Mouse (Mus musculus) liver, embryonic 13.5 days (tissue): ENCODE data around the gene Sgce. TPM values are rescaled to one million over a fixed set of nuclear protein-coding genes. Genes with fewer than 3 reads are reported as not detected.
A peak's percentile ranks its signal among the peaks of the same experiment; 100 is the strongest.

Experiments
- ATAC-seq: fragments of 200-750 bp; cut with Nextera tagmentation; 2 replicates; pipeline ENCODE4 v1.8.0; 2017; ENCODE audit warnings: low read depth, mild to moderate bottlenecking, moderate number of reproducible peaks, moderate library complexity
- DNase-seq: peaks from one replicate; pipeline ENCODE4 v3.0.0; 2022
- H3K27ac ChIP-seq: fragments of 300-500 bp; sonication (generic); 2 replicates; pipeline ENCODE4 v1.5.1; 2015; ENCODE audit warnings: moderate library complexity, mild to moderate bottlenecking, inconsistent platforms
- H3K27me3 ChIP-seq: fragments of 300-500 bp; sonication (generic); 2 replicates; pipeline ENCODE4 v1.6.1; 2015; ENCODE audit warnings: mild to moderate bottlenecking, inconsistent platforms
- H3K36me3 ChIP-seq: fragments of 300-500 bp; sonication (generic); 2 replicates; pipeline ENCODE4 v1.6.1; 2015; ENCODE audit warnings: mild to moderate bottlenecking, inconsistent platforms
- H3K4me1 ChIP-seq: fragments of 300-500 bp; sonication (generic); replicated peaks from 2 replicates; pipeline ENCODE4 v1.6.1; 2015; ENCODE audit warnings: inconsistent platforms
- H3K4me2 ChIP-seq: fragments of 300-500 bp; sonication (generic); 2 replicates; pipeline ENCODE4 v1.6.1; 2015; ENCODE audit warnings: inconsistent platforms, mild to moderate bottlenecking, moderate library complexity
- H3K4me3 ChIP-seq: fragments of 300-500 bp; sonication (generic); replicated peaks from 2 replicates; pipeline ENCODE4 v1.5.1; 2015; ENCODE audit warnings: mild to moderate bottlenecking, inconsistent platforms
- H3K9ac ChIP-seq: fragments of 300-500 bp; sonication (generic); 2 replicates; pipeline ENCODE4 v1.6.1; 2015; ENCODE audit warnings: mild to moderate bottlenecking, inconsistent platforms
- H3K9me3 ChIP-seq: fragments of 300-500 bp; sonication (generic); replicated peaks from 2 replicates; pipeline ENCODE4 v1.6.1; 2016; ENCODE audit warnings: inconsistent platforms
- WGBS: fragments of 180-500 bp; shearing (Covaris S2); methylation state at CpG from one replicate; pipeline ENCODE4 v1.1.7; 2015; ENCODE audit not compliant: insufficient replicate concordance; 5-methylcytosine and 5-hydroxymethylcytosine counted together
- polyA plus RNA-seq: library from polyadenylated mRNA; unstranded; fragments of >200 nt; fragmentation: Nextera tagmentation; extraction: Ambion mirVana; gene quantifications from 2 replicates; pipeline ENCODE4 v1.2.1, GENCODE M21; 2015

Gene Sgce
- polyA plus RNA-seq, 1 experiment from 2014 or later = 17.3 TPM

DNA sequence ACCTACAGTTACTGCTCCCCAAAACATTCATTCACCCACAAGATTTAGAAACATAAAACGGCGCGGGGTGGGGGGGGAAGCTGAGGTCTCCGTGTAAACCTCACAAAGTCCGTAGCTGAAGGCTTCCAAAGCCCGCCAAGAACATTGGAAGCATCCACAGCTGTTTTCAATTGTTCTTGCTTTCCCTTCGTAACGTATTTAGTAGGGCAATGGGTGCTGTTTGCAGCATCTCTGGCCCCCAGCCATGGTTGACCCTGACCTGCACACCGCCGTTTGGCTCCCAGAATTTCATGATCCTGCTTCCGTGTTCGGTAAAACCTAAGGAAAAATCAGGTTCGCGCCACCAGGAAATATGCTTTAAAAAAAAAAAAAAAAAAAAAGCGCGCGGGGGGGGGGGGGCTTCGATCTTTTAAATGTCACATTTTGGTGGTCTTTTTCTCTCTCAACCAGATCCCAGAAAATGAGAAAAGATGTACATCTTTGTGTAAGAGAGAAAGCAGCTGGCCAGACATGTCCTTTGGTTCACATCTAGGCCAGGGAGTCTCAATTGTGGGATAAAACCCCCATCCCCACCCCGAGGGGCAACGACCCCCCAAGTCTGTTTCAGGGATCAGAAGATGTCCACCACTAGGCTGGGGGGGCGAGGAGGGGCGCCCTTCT is 841 bp downstream of the Sgce start:
- H3K36me3 ChIP-seq = no peaks in the 10 kb centered on the region
- peaks cover 10% of the 10 kb centered on the region for H3K4me1 ChIP-seq
- H3K9ac ChIP-seq = peak overlapping the region; percentile 49
- ATAC-seq (no peak), DNase-seq (no peak)
- H3K4me3 ChIP-seq = peak overlapping the region; percentile 50
- 49% methylated on average over 22 of the region's 22 CpGs for WGBS
- H3K4me2 ChIP-seq = peak overlapping the region; percentile 60
- peaks cover 27% of the 10 kb centered on the region for H3K27me3 ChIP-seq
- no peaks in the 10 kb centered on the region; the same call in 1 of the 2 replicates for H3K9me3 ChIP-seq
- peak overlapping the region; percentile 39; the same call in 1 of the 2 replicates for H3K27ac ChIP-seq

DNA sequence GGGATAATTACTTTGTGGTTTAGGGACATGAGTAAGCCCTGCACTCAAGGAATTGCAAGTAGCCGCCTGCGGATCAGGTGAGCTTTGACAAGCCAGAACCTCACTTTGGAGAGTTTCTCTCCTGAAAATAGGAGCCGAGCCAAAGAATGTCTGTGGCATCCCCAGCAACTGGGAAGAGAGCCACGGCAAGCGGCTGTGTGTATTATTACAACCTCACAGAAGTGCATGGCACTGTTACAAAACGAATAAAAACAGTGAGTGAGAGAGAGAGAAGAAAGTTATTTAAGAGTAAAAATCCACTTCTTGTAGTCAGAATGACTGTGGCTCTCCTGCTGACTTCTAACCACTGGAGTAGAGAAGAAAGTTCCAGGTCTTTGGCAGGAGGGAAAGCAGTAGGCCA is 6.5 kb downstream of the Sgce start:
- no peak overlapping the region for H3K9ac ChIP-seq
- no peak overlapping the region for H3K4me3 ChIP-seq
- no peak for DNase-seq
- no peak for ATAC-seq
- H3K27me3 ChIP-seq = no peaks in the 10 kb centered on the region
- H3K4me2 ChIP-seq = no peak overlapping the region
- peaks cover 8% of the 10 kb centered on the region for H3K4me1 ChIP-seq
- H3K36me3 ChIP-seq = no peaks in the 10 kb centered on the region
- 46% methylated on average over 6 of the region's 6 CpGs for WGBS
- no peaks in the 10 kb centered on the region for H3K9me3 ChIP-seq
- H3K27ac ChIP-seq = no peak overlapping the region

DNA sequence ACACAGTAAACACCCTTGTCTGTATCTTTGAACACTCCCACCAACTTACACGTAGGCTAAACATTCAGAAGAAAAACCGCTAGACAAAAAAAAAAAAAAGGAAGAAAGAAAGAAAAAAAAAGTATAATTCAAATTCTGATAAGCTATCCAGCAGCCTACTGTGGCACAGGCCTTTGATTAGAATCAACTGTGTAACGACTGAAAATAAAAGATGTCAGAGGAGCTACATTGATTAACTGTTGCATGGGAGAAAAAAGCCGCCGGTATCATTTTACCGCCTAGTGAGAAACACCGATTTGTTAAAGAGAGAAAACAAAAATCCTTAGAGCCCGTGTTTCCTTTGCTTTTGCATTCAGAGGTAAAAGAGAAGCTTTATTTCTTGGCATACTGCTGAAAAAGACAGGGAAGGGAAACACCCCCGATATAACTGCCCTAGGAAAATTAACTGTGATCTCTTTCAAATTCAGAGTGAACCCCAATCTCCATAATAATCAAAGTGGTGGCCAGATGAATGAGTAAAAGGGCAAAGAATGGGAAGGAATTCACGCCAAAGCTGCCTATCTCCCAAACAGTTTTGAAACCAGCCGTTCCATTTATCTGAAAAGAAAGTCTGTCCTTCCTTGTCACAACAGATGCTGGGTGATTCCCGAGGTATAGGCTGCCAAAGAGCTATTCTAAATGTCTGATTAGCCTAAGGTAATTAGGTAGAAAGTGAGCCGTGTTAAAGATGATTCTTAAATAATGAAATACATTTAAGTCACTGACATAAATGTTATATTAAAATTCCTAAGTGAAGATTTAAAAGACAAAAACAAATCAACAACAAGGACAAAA is 7.3 kb downstream of the Sgce start:
- H3K4me1 ChIP-seq = peaks cover 8% of the 10 kb centered on the region
- H3K36me3 ChIP-seq = no peaks in the 10 kb centered on the region
- no peak overlapping the region for H3K4me3 ChIP-seq
- no peaks in the 10 kb centered on the region for H3K27me3 ChIP-seq
- WGBS = 25% methylated on average over 13 of the region's 13 CpGs
- H3K4me2 ChIP-seq = no peak overlapping the region
- no peaks in the 10 kb centered on the region for H3K9me3 ChIP-seq
- H3K9ac ChIP-seq = no peak overlapping the region
- DNase-seq = no peak
- ATAC-seq = no peak
- H3K27ac ChIP-seq = no peak overlapping the region

DNA sequence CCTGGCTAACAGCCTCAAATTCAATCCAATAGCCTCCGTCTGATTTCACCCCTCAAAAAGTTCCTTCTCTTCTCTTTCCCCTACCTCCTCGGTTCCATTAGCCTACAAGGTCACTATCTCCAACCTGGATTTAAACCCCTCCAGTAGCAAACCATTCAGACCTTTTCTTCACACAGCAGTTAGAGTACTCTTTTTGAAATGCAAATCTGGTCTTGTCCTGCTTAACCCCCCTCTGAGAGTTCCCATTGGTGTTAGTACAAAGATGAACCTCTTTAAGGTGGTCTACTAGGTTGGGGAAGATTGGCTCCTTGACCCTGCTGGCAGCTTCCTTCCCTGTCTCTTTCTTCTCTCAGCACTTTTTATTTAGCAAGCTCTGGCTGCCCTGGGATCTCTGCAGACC is 8.3 kb downstream of the Sgce start:
- Histone ChIP-seq H3K27me3 (no peaks in the 10 kb centered on the region), H3K9me3 (no peaks in the 10 kb centered on the region), H3K9ac (no peak overlapping the region), H3K36me3 (no peaks in the 10 kb centered on the region), H3K4me3 (no peak overlapping the region), H3K27ac (no peak overlapping the region), H3K4me2 (no peak overlapping the region), H3K4me1 (peaks cover 8% of the 10 kb centered on the region)
- WGBS = 36% methylated on average over 2 of the region's 2 CpGs
- DNase-seq (no peak), ATAC-seq (no peak)

DNA sequence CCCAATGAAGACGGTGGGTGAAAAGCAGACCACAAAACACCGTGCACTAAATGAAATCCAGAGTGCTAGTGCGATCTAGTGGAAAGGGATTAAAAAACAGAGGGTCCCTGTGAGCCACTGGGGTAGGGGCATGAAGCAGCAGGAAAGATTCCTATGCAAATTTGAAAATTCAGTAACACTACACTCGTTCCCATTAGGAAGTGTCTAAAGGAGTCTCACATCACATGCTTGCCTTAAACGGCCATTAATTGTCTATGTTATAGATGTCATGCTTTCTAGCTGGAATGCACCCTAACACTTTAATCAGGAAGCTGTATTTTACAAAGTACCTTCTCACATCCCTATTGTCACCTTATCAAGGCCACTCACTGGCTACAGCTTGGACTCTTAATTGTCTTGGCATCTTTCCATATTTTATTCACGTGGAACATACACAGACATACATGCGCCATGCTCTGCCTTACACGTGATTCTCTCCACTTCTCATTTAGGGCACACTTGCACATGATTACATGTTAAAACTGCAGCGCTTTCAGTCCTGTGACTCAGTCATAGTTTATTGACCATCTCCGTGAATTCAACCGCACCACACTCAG is 8.9 kb downstream of the Sgce start:
- peaks cover 8% of the 10 kb centered on the region for H3K4me1 ChIP-seq
- H3K9ac ChIP-seq = no peak overlapping the region
- DNase-seq = no peak
- no peak overlapping the region for H3K4me2 ChIP-seq
- WGBS = 57% methylated on average over 11 of the region's 11 CpGs
- H3K4me3 ChIP-seq = no peak overlapping the region
- H3K27me3 ChIP-seq = no peaks in the 10 kb centered on the region
- H3K36me3 ChIP-seq = no peaks in the 10 kb centered on the region
- H3K9me3 ChIP-seq = no peaks in the 10 kb centered on the region
- H3K27ac ChIP-seq = no peak overlapping the region
- ATAC-seq = no peak

DNA sequence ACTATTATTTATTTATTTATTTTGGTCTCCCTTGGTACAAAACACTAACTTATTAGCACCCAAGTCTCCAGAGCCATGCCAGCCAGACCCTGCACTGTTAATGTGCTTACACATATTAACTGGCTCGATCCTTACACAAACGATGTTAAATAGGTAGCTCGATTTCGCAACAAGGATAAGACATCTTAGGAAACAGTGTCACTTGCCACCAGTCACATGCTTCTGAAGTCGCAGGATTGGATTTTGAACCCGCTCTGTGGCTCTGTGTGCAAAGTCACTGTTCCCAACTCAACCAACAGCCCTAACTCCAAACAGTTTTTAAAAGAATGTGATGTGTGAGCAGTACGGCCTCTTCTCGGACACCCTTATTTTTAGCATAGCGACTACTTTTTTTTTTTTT is 10.6 kb downstream of the Sgce start:
- no peak overlapping the region for H3K4me2 ChIP-seq
- no peaks in the 10 kb centered on the region for H3K36me3 ChIP-seq
- WGBS = 68% methylated on average over 9 of the region's 9 CpGs
- no peak overlapping the region for H3K9ac ChIP-seq
- no peaks in the 10 kb centered on the region for H3K27me3 ChIP-seq
- H3K4me3 ChIP-seq = no peak overlapping the region
- peaks cover 3% of the 10 kb centered on the region; the same call in 1 of the 2 replicates for H3K4me1 ChIP-seq
- ATAC-seq = no peak
- no peaks in the 10 kb centered on the region for H3K9me3 ChIP-seq
- H3K27ac ChIP-seq = no peak overlapping the region
- no peak for DNase-seq

DNA sequence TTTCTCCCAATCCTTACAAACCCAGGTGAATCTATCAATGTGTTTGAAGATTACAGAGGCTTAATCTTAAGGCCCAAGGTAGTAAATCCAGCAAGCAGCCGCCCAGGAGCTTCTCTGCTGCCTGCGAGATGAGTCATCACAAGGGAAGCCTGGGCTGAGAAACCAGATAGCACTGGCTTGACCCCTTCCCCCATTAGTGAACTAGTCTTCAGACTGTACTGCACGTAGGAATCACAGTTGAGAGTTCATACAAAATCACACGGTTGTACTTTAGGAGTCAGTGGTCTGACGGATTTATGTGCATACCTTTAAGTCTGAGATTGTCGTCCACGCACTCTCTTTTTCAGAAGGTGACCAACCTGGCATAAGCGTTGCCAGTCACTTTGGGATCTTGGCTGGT is 13.8 kb downstream of the Sgce start:
- H3K27ac ChIP-seq = no peak overlapping the region
- H3K4me3 ChIP-seq = no peak overlapping the region
- H3K4me2 ChIP-seq = no peak overlapping the region
- no peaks in the 10 kb centered on the region for H3K4me1 ChIP-seq
- 40% methylated on average over 8 of the region's 8 CpGs for WGBS
- ATAC-seq (0 out of 2 replicates have a peak, but pooled peaks have one; percentile 23), DNase-seq (no peak)
- H3K9ac ChIP-seq = no peak overlapping the region
- no peaks in the 10 kb centered on the region for H3K9me3 ChIP-seq
- H3K36me3 ChIP-seq = no peaks in the 10 kb centered on the region
- no peaks in the 10 kb centered on the region for H3K27me3 ChIP-seq

DNA sequence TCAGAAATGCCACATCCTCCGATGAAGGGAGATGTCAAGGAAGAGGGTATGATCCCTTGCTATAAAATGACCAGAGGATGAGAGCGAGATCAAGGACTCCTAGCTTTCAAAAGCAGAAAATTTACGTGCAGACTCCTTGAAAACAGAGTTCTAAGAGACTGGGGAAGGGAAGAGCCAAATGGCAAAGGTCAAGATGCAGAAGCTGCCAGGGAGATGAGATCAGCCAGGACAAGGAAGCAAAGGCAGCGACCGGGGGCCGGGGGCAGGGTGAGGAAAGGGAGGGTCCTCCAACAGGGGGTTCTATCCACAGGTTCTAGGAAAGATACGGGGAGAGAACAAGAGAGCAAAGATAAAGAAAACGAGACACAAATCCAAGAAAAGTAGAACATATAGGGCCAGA is 15.3 kb downstream of the Sgce start:
- no peak for DNase-seq
- H3K27me3 ChIP-seq = no peaks in the 10 kb centered on the region
- H3K36me3 ChIP-seq = no peaks in the 10 kb centered on the region
- no peak for ATAC-seq
- no peak overlapping the region for H3K4me3 ChIP-seq
- no peak overlapping the region for H3K27ac ChIP-seq
- no peaks in the 10 kb centered on the region for H3K4me1 ChIP-seq
- no peak overlapping the region for H3K9ac ChIP-seq
- WGBS = 40% methylated on average over 8 of the region's 8 CpGs
- H3K4me2 ChIP-seq = no peak overlapping the region
- no peaks in the 10 kb centered on the region for H3K9me3 ChIP-seq

DNA sequence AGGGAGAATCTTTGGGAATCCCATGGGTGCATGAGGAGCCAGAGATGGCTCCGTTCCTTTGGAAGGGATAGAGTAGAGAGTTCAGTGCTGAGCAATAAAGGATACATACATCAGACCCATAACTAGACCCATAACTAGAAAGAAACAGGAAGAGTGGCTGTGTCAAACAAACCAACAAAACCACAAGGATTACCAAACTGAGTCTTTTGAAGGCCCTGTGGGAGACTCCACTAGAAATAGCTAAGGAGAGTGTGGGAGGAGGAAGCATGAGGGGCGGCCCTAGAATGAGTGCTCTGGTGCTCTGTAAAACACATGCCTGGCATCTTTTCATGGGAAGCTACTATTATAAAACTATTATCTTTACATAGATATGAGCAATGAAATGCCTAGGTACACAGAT is 18.7 kb downstream of the Sgce start:
- H3K4me3 ChIP-seq = no peak overlapping the region
- H3K36me3 ChIP-seq = no peaks in the 10 kb centered on the region
- DNase-seq (no peak), ATAC-seq (no peak)
- no peaks in the 10 kb centered on the region for H3K9me3 ChIP-seq
- no peaks in the 10 kb centered on the region for H3K4me1 ChIP-seq
- H3K27me3 ChIP-seq = no peaks in the 10 kb centered on the region
- H3K27ac ChIP-seq = no peak overlapping the region
- H3K4me2 ChIP-seq = no peak overlapping the region
- H3K9ac ChIP-seq = no peak overlapping the region
- 51% methylated on average over 2 of the region's 2 CpGs for WGBS

DNA sequence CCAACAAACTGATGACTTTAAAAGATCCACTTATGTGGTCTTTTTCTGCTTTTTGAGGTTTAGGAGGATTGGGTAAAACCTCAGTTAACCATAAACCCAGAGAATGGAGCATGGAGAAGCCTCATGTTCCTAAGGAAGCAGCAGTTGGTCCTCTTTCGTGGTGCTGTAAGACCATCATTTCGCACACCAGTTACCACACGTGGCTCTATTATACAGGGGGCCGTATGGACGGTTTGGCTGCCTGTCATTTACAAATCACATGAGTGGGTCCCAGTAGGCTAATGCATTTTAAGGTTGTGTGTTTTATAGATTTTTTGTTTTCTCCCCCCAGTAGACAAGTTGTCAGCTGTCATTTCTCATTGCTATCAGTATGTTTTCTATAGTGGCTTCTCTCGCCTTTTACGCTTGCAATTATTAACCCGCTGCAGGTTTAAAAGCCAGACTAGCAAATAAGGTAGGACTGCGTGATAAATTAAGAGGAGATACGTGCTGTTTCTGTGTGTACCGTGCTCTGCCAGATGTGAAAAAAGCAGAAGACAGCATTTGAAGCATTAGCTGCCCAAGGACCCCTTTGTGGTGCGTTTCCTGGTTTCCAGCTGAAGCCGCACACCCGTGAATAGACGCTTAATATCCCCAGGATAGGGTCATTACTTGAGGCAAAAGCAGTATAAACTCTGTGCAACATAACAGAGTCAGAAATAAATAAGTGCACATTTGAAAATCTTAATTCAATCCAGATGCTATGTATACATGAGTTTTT is 22.8 kb downstream of the Sgce start:
- Histone ChIP-seq H3K27ac (no peak overlapping the region), H3K36me3 (no peaks in the 10 kb centered on the region), H3K9me3 (no peaks in the 10 kb centered on the region), H3K27me3 (no peaks in the 10 kb centered on the region), H3K9ac (no peak overlapping the region), H3K4me3 (no peak overlapping the region), H3K4me2 (no peak overlapping the region), H3K4me1 (no peaks in the 10 kb centered on the region)
- 70% methylated on average over 15 of the region's 15 CpGs for WGBS
- DNase-seq (no peak), ATAC-seq (no peak)

DNA sequence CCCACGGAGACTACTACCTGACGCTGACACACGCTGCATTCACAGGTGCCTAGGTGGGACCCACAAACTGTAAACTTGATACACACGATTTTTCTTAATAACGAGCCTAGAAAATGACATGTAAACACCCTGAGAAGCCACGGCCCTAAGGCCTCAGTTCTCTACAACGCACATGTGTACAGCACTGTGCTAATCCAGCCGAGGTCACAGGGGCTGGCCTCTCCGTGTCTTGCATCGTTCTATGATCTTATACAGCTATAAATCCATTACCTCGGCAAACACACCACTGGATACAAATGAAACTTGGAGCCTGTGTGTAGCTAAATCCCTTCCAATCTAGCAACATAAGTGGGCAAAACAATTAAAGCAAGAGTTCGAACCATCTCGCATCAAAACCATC is 24.3 kb downstream of the Sgce start:
- DNase-seq = no peak

More for the DNA sequence above, 24.3 kb downstream of the Sgce start:
- no peak overlapping the region for H3K4me3 ChIP-seq
- H3K27me3 ChIP-seq = no peaks in the 10 kb centered on the region
- H3K27ac ChIP-seq = no peak overlapping the region
- H3K9me3 ChIP-seq = no peaks in the 10 kb centered on the region
- no peak overlapping the region for H3K4me2 ChIP-seq
- ATAC-seq = no peak
- no peaks in the 10 kb centered on the region for H3K4me1 ChIP-seq
- H3K36me3 ChIP-seq = no peaks in the 10 kb centered on the region
- 75% methylated on average over 13 of the region's 13 CpGs for WGBS
- H3K9ac ChIP-seq = no peak overlapping the region
